Mouse (Mus musculus): ENCODE results near the gene Smim14.

Gene Smim14

GRCm38 (mm10) chr5:65536751-65537419, at the start of gene Smim14, which contains the start of gene Ube2k:
Smim14 (minus strand) TSS chr5:65537184.
Ube2k (plus strand) TSS chr5:65537233.
- peak; percentile 96 to 97 for DNase-seq

- no peak for DNase-seq
Observed at GRCm38 (mm10) chr5:65586291-65586690, 49.3 kb upstream of the Smim14 start.

GRCm38 (mm10) chr5:65578545-65578944, 41.6 kb upstream of the Smim14 start:
- no peak for DNase-seq

GRCm38 (mm10) chr5:65575896-65576295, 38.9 kb upstream of the Smim14 start:
- no peak for DNase-seq

DNA sequence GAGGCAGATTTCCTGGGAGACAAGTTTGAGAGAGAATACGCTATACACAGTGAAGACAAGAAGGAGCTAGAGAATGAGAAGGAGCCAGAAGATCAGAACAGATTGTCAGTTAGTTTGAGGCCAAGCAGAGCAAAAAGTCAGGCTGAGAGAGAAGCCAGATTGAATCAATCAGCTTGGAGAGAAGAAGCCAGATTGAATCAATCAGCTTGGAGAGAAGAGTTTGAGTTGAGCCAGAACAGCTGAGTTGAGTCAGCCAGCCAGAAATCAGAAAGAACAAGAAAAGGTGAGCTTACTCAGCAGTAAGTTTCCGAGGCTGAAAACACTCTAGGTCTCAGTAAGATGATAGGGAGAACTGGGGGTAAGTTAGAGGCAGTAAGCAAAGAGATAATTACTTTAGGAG, 37.9 kb upstream of the Smim14 start:
- no peak for DNase-seq

- no peak for DNase-seq
Observed at GRCm38 (mm10) chr5:65565486-65565885, 28.5 kb upstream of the Smim14 start.

DNA sequence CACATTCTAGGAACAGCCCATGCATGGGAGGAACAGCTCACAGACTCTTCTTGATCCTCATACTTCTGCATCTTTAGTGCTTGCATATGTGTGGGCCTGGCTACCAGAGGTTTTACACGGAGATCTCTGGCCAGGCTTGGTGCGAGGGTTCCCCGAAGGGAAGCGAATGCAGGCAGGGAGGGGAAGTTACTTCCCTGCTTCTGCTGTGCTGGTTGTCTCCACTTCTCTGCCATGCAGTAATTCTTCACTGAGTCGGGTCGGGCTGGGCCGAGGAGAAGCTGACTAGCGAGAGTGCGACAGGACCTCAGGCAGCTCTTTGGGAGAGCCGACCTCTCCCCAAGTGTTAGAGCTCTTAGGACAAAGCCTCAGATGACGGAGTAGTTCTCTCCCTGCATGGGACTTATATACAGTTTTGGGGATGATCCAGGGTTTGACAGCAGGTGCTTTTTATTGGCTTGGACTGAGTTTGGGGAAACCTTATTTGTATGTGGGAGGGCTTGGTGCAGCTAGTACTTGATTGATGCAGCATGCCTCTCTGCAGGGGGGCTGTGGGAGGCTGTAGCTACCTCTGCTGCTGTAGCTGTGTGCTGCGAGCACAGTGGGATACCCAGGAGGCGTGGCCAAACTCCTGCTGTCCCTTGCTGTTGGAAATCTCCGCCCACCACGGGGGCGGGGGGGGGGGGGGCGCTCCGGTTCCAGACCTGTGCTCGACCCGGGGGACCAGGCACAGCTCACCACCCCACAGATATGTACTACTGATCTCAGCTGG, 24.3 kb upstream of the Smim14 start:
- DNase-seq, result peak; percentile 36 to 47

- DNase-seq, result no peak
Observed at GRCm38 (mm10) chr5:65557109-65557508, 20.1 kb upstream of the Smim14 start.

DNA sequence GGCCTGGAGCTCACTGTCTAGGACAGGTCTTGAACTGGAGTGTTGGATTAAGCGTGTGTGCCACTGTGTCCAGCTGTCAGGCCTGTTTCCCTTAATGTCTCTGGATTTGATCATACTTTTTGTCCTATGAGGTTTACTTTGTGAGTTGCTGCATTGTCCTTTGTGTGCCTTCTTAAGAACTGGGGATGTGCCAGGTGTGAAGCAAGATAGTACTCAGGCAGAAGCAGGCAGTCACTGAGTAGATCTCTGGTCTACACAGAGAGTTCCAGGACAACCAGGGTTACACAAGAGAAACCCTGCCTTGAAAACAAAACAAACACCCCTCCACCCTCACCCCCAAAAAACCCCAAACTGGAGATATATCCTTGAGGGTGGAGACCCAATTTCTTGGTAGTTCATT, 12.7 kb upstream of the Smim14 start:
- DNase-seq, result no peak

- no peak for DNase-seq
Observed at GRCm38 (mm10) chr5:65544616-65545015, 7.6 kb upstream of the Smim14 start.

DNA sequence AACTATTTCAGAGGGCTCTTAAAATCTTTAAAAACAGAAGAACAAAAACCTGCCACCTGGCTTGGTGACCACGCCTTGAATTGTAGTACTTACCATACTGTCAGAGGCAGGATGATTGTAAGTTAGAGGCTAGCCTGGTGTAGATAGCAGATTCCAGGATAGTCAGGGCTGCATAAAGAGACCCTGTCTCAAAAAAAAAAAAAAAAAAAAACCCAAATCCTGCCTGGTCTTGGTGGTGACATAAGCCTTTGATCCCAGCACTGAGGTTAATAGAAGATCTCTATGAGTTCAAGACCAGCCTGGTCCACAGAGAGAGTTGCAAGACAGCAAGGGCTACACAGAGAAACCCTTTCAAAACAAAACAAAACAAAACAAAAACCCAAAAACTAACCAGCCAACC, 6.5 kb upstream of the Smim14 start:
- no peak for DNase-seq

GRCm38 (mm10) chr5:65541889-65542288, 4.9 kb upstream of the Smim14 start:
- no peak for DNase-seq

DNA sequence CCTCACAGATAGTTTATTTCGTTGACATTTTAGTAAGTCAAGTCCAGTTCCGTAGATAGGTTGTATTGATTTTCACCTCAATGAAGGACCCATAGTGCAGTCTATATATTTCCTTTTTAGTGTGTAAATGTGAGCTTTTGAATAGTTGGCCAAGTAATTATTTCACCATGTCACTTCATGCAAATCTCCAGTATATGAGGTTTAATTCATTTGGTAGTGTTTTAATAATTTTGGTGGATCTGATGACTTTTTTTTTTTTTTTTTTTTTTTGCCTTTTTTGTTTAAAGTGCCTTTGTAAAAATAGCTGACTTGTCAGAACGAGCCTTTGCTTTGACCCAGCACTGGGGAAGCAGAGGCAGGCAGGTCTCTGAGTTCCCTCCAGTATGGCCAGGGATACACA, 2.8 kb upstream of the Smim14 start:
- DNase-seq, result no peak

DNA sequence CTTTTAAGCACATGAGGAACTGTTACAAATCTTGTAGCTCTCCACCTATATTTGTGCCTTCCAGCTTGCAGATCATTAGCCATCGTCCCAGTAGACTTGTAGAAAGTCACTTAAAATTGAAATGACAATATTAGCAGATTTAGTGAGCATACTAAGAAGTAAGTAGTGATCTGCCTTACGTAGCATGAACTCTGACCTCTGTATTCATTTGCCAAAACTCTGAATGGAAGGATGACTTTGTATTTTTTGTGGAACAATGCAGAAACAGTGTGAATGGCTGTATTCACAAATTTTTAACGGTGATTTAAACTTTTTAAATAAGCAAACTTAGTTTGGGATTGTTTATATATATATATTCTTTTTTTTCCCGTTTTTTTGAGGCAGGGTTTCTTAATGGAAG, 1.8 kb upstream of the Smim14 start:
- no peak for DNase-seq

- peak in 1 of 2 experiments; percentile 15 for DNase-seq
Observed at GRCm38 (mm10) chr5:65538121-65538520, 1.1 kb upstream of the Smim14 start.

DNA sequence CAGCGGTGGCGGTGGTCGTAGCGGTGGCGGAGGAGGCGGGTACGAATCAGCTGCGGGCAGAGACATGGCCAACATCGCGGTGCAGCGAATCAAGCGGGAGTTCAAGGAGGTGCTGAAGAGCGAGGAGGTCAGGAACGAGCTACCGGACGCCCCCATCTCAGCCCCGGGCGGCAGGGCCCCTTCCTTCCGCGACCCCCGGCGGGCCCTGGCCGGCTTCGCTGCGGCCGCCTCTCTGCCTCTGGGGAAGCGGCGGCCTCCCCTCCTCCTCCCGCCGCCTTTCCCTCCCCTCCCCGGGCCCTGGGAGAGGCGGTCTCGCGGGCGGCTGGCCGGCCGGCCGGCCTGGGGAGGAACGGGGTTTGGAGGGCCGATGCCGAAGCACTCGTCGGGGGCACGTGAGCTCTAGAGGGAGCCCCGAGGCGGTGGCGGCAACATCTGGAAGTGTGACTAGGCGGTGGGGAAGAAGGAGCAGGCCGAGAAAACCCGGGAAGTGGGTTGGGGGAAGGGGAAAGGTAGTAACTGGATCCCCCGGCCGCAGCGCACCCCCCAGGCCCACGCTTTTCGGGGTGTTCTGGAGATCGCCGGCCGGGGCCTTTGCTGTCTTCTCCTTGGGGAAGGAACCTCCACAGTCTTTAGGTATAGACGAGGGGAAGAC, 562 bp upstream of the Smim14 start:
- DNase-seq, result peak in 1 of 2 experiments; percentile 69

DNA sequence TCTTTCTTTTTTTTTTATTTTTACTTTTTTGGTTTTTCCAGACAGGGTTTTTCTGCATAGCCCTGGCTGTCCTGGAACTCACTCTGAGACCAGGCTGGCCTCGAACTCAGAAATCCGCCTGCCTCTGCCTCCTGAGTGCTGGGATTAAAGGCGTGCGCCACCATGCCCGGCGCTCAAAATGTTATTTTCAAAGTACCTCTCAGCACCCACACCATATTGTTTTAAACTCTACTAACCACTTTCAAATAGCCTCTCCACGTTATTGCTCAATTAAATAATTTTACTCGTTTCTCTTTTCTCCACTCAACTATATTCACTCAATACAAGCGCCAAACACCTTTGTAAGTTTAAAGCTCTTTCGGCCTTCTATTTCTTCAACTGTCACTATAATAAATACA, 917 bp downstream of the Smim14 start:
- peak in 1 of 2 experiments; percentile 5 for DNase-seq

DNA sequence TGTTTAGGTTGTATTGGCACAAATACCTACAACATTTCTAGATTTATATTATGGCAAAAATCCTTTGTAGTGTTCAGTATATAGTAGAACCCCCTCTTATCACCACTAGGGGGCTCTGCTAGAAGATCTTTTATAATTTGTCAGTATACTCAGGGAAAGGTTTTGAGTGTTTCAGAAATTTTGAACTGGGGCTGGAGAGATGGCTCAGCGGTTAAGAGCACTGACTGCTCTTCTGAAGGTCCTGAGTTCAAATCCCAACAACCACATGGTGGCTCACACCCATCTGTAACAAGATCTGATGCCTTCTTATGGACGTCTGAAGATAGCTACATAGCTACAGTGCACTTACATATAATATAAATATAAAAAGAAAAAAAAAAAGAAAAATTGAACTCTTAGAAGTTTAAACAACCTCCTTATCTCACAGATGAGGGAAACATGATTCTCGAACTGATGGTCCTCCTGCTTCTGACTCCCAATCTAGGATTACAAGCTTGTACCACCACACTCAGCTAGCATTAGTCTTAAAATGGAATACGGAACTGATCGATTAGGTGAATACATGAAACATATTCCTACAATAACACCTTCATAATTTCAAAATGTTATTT, 1.4 kb downstream of the Smim14 start:
- peak; percentile 32 to 65 for DNase-seq

DNA sequence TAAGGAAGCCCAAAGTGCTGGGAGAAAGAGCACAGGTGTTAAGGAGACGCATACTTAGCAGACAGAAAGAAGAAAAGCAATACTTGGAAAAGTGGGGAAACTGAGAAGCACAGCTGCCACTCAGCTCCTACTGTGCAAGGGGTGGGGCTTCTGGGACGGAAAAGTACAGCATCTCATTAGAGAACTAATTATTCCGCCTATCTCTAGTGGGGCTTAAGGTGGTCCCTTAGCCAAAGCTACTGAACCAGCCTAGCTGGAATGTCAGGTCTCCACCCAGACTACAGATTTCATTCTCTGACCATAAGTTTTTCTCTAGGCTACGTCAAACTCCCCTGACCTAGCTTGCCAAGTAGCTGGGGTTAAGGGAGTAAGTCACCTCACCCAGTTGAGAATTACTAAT, 2.5 kb downstream of the Smim14 start:
- DNase-seq, result no peak

GRCm38 (mm10) chr5:65531283-65531682, 5.7 kb downstream of the Smim14 start:
- no peak for DNase-seq

DNA sequence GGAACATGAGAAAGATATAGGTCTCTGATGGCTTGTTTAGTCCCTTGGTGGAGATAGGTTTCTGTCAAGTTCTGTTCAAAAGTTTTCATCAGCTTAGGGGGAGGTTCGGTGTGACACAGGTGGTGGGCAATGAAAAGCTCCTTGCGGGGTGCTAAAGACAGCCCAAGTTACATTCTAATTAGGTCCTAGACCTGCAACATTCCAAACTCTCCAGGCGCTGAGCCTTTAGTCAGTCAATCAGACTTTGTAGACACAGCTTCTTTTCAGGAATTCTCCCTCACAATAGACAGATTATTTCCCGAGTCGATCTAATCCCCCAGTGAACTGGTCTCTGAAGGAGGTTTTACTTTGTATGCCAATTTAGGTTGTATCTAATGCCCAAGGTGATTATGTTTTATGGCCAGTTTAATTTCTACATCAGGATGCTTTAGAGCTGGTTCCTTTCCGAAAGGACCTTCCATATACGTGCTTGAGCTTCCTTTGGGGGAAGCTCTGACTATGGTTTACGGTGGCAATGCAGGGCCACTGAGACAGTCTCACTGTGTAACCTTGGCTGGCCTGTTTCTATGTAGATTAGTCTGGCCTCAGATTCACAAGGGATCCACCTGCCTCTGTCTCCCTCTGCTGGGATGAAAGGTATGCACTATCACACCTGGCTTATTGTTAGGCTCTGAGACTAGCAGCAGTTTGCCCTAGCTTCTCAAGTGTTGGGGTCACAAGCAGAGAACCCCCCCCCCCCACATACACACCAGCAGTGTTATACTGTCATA, 11.1 kb downstream of the Smim14 start:
- DNase-seq, result peak; percentile 12 to 15

DNA sequence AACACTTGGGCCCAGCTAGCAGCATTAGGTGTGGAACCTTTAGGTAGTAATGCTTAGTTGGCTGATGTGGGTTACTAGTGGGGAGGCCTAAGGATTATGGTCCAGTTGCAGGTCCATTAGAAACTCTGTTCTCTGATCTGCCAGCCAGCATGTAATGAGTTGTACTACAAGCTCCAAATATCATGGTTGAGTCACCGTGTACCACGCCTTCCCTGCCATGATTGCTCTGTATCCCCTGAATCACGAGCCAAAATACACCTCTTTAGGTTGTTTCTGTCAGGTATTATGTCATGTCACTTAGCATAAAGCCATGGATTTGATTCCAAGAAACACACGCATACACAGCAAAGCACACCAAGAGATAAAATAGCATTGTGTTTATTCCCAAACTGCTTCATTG, 12.2 kb downstream of the Smim14 start:
- no peak for DNase-seq

GRCm38 (mm10) chr5:65521803-65522202, 15.2 kb downstream of the Smim14 start:
- peak; percentile 17 to 29 for DNase-seq
